Mouse (Mus musculus) kidney, adult 2 months (tissue): ENCODE data around the gene Plpp2. TPM values are rescaled to one million over a fixed set of nuclear protein-coding genes. Genes with fewer than 3 reads are reported as not detected.

Experiments
- DNase-seq: peaks from one replicate; pipeline ENCODE4 v3.0.0; 2021
- H3K27ac ChIP-seq: fragments of 200-500 bp; 2 replicates; pipeline ENCODE4 v1.5.1; 2012; ENCODE audit warnings: low read depth, low read length, control low read depth, inconsistent platforms; ENCODE audit not compliant: insufficient read depth
- H3K27me3 ChIP-seq: fragments of 200-500 bp; replicated peaks from 2 replicates; pipeline ENCODE4 v1.6.1; 2012; ENCODE audit warnings: mild to moderate bottlenecking, moderate library complexity, low read length, inconsistent platforms; ENCODE audit not compliant: control insufficient read depth, insufficient read depth
- H3K36me3 ChIP-seq: fragments of 200-500 bp; 2 replicates; pipeline ENCODE4 v1.6.1; 2012; ENCODE audit warnings: mild to moderate bottlenecking, moderate library complexity, low read length, inconsistent platforms; ENCODE audit not compliant: control insufficient read depth, insufficient read depth
- H3K4me1 ChIP-seq: fragments of 200-500 bp; 2 replicates; pipeline ENCODE4 v1.6.1; 2011; ENCODE audit warnings: low read length; ENCODE audit not compliant: control insufficient read depth, insufficient read depth
- H3K4me3 ChIP-seq: fragments of 200-500 bp; 2 replicates; pipeline ENCODE4 v1.5.1; 2011; ENCODE audit warnings: mild to moderate bottlenecking, low read depth, low read length, control low read depth; ENCODE audit not compliant: insufficient read depth
- CTCF ChIP-seq: fragments of 200-500 bp; conservative IDR thresholded peaks from 2 replicates; pipeline ENCODE4 v1.5.1; 2011; ENCODE audit warnings: low read depth, mild to moderate bottlenecking, control low read depth, low read length, moderate library complexity, mixed read lengths; ENCODE audit not compliant: insufficient read depth, insufficient read length
- POLR2A ChIP-seq: fragments of 200-500 bp; IDR thresholded peaks from one replicate; pipeline ENCODE4 v1.6.1; 2011; ENCODE audit warnings: low read depth, low read length, control low read depth
- WGBS: fragments of 180-500 bp; shearing (Covaris S2); methylation state at CpG from one replicate; pipeline ENCODE4 v1.1.7; 2018; 5-methylcytosine and 5-hydroxymethylcytosine counted together
- polyA plus RNA-seq: library from polyadenylated mRNA; depleted of rRNA; stranded (reverse); fragments of >200 nt; gene quantifications from 2 replicates; pipeline ENCODE4 v1.2.3, GENCODE M21; 2012

Gene Plpp2
- polyA plus RNA-seq, 1 experiment = 58.1 TPM

- no peak for TF ChIP-seq CTCF
- no peak for TF ChIP-seq POLR2A
- Histone ChIP-seq H3K36me3 (no peaks in the 10 kb centered on the region), H3K27ac (no peak overlapping the region), H3K27me3 (no peaks in the 10 kb centered on the region), H3K4me3 (no peak overlapping the region), H3K4me1 (peaks cover 6% of the 10 kb centered on the region; the same call in 1 of the 2 replicates)
- WGBS = 93% methylated on average over 18 of the region's 18 CpGs
- no peak for DNase-seq
These were observed 15.6 kb upstream of the Plpp2 start for GRCm38 (mm10) chr10:79548971-79549723.

- Histone ChIP-seq H3K27me3 (no peaks in the 10 kb centered on the region), H3K4me3 (no peak overlapping the region)
These were observed 14.9 kb upstream of the Plpp2 start for GRCm38 (mm10) chr10:79548546-79548945.

GRCm38 (mm10) chr10:79547148-79547675 lies 13.6 kb upstream of the Plpp2 start:
- DNase-seq = peak; percentile 25
- 74% methylated on average over 5 of the region's 5 CpGs for WGBS
- Histone ChIP-seq H3K36me3 (no peaks in the 10 kb centered on the region), H3K27ac (no peak overlapping the region), H3K27me3 (no peaks in the 10 kb centered on the region), H3K4me3 (no peak overlapping the region), H3K4me1 (no peaks in the 10 kb centered on the region)
- TF ChIP-seq CTCF = no peak
- TF ChIP-seq POLR2A = no peak

More at GRCm38 (mm10) chr10:79548546-79548945, 14.9 kb upstream of the Plpp2 start:
- Histone ChIP-seq H3K36me3 (no peaks in the 10 kb centered on the region), H3K27ac (no peak overlapping the region), H3K4me1 (0 out of 2 replicates have a peak, but pooled peaks cover under 1% of the 10 kb centered on the region)
- no peak for DNase-seq
- WGBS = 88% methylated on average over 5 of the region's 5 CpGs
- no peak for TF ChIP-seq CTCF
- no peak for TF ChIP-seq POLR2A

DNA sequence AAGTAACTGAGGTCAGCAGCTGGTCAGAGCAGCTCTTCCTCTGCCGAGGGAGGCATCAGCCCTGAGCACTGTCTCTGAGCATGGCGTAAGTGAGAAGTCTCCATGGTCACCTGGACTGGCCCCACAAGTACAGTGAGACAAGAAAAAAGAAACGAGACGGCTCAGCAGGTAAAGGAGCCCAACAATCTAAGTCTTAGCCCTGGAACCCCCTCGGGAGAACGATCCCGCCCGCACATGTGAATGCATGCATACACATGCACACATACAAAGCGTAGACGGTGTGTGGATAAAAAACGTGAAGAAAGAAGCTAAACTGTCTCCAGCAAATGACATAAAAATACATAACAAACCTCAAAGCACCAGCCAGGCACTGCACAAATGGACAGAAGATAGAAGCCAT lies 12.9 kb upstream of the Plpp2 start:
- Histone ChIP-seq H3K36me3 (no peaks in the 10 kb centered on the region), H3K27me3 (no peaks in the 10 kb centered on the region), H3K4me1 (no peaks in the 10 kb centered on the region), H3K27ac (no peak overlapping the region), H3K4me3 (no peak overlapping the region)
- TF ChIP-seq CTCF = no peak
- TF ChIP-seq POLR2A = no peak
- WGBS = 87% methylated on average over 11 of the region's 11 CpGs
- no peak for DNase-seq

DNA sequence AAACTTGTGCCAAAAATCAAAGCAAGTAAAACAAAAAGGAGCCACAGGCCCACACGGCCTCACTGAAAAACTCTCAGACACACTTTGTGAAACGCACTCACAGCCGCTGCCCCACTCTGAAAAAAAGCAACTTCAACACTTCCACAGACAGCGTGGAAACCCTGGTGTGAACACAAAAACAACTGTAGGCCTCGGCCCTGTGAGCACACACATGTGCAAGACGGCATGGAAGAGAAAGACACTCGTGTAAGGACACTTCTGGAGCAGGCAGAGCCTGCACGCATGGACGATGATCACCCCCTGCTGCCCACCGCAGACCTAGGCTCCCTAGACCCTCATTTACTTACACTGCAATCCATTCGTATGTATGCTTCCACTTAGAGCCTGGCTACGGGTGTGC lies 12.3 kb upstream of the Plpp2 start:
- no peaks in the 10 kb centered on the region for H3K27me3 ChIP-seq
- WGBS = 86% methylated on average over 12 of the region's 12 CpGs
- TF ChIP-seq POLR2A = no peak
- no peak for TF ChIP-seq CTCF
- DNase-seq = no peak
- H3K4me1 ChIP-seq = no peaks in the 10 kb centered on the region
- H3K4me3 ChIP-seq = no peak overlapping the region
- H3K27ac ChIP-seq = no peak overlapping the region
- no peaks in the 10 kb centered on the region for H3K36me3 ChIP-seq

GRCm38 (mm10) chr10:79544631-79545030 lies 11.0 kb upstream of the Plpp2 start:
- Histone ChIP-seq H3K27me3 (no peaks in the 10 kb centered on the region), H3K4me3 (no peak overlapping the region), H3K36me3 (no peaks in the 10 kb centered on the region; the same call in 1 of the 2 replicates), H3K4me1 (no peaks in the 10 kb centered on the region), H3K27ac (no peak overlapping the region)
- 93% methylated on average over 5 of the region's 5 CpGs for WGBS
- DNase-seq = no peak
- no peak for TF ChIP-seq CTCF
- no peak for TF ChIP-seq POLR2A

GRCm38 (mm10) chr10:79543884-79544597 lies 10.4 kb upstream of the Plpp2 start:
- H3K36me3 ChIP-seq = no peaks in the 10 kb centered on the region; the same call in 1 of the 2 replicates
- 76% methylated on average over 9 of the region's 9 CpGs for WGBS
- TF ChIP-seq POLR2A = no peak
- H3K4me1 ChIP-seq = no peaks in the 10 kb centered on the region
- no peak overlapping the region for H3K27ac ChIP-seq
- H3K4me3 ChIP-seq = no peak overlapping the region
- no peaks in the 10 kb centered on the region for H3K27me3 ChIP-seq
- DNase-seq = no peak
